Mouse (Mus musculus) liver, embryonic 14.5 days (tissue): ENCODE data around the gene Gm42417.

Experiments used
- CTCF ChIP-seq: IDR thresholded peaks from 2 replicates; pipeline ENCODE4 v1.5.1; 2016; ENCODE audit warnings: antibody characterized with exemption, low read depth, control low read depth
- EP300 ChIP-seq: IDR thresholded peaks from 2 replicates; pipeline ENCODE4 v1.6.1; 2016; ENCODE audit warnings: antibody characterized with exemption, low read depth

DNA sequence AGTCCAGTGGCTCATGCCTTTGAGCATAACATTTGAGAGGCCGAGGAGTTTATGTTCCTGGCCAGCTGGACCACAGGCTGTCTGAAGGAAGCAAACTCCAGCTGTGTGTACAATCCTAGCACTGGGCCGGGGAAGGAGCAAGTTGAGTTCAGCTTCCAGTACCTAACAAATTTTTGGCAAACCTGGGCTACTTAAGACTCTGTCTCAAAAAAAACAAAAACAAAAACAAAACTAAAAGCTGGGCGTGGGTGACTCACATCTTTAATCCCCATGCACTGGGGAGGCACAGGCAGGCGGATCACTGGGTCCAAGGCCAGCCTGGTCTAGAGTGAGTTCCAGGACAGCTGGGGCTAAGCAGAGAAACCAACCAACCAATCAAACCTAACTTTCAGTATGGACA, 29.5 kb upstream of the Gm42417 start:
- TF ChIP-seq CTCF (no peak), EP300 (no peak)
